Mouse (Mus musculus) mature B cell (primary cell): ENCODE data around the gene Hist2h2ac.
"Not testable (repeated sequence)": the region's sequence is repeated elsewhere in the genome, so short reads cannot be mapped to it uniquely, and the experiment has no call there.

Experiments
- in situ Hi-C: fragments of 300-500 bp; cut with MboI; formaldehyde crosslinking; loops from 2 replicates; pipeline ENCODE4 v1.14.3; 2019

The Hist2h2ac gene

DNA sequence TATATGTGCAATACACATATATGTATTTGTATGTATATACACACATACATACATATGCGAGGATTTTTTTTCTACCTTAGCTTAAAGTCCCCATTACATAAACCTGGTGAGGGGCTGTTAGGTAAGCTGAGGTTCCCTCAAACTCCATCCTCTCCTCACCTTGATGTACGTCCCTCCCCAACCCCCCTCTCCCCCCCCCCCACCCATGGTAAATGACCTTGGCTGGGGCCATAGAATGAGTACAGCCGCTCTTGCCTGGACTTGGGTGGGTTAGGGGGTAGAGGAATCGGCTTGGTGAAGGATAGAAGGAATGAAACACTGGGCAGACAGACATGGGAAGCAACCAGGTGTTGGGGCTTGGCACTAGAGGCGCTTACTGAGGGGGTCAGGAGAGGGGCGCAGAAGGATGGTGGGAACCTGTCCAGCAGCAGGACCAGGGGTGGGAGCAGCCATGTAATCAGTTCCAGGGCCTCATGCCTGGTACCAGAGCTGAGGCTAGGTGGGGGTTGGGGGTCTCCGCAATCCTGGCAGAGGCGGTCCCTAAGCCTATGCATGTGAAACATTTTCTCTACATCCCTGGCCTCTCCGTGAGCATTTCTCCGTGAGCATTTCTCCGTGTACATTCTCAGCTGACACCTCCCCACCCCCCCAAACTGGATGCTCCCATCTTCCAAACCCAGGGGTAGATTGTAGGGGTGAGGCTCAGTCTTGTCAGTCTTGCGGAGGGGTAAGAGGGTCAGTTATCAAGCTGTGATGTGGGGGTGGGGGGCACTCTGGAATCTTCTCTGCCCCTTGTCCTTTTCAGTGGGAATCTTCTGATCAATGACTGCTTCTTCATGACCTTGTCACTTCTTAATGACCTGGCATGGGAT, 38.9 kb downstream of the Hist2h2ac start:
- in situ Hi-C loops, result no loop called here

DNA sequence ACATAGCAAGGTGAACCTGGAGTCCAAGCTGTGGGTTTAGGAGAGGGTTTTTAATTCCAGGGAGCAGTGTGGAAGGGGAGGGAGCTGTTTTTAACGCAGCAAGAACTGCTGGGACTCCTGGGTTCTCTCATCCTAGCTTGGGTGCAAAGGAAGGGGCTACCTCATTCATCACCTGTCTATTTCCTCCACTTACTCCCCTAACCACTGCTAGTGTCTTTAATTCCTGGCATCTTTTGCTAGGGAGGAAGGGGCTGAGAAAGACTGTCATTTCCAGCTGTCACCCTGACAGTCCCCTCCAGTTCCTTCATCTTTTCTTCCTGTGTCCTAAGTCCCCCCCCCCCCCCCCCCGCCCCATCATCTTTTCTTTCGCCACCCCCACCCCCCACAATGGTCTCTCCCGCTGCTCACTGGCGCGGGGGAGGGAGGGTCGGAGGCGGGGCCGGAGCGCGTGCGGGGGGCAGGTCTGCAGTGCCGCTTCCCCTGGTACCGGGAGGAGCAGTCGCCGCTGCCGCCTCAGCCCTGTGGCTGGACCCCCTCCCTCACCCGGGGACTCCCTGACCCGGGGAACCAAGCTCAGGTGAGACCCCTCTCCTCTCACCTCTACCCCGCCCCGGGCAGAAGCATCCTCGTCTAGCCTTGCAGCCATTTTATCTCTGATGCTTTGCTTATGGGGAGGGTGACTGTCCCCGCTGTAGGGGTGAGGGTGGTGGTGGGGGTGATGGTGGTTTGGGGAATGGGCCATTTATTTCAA, 39.8 kb downstream of the Hist2h2ac start, which contains the start of gene Sv2a:
Gene Sv2a (plus strand): TSS at position 425 of the 751 bp plus-strand sequence.
- in situ Hi-C loops, result no loop called here

DNA sequence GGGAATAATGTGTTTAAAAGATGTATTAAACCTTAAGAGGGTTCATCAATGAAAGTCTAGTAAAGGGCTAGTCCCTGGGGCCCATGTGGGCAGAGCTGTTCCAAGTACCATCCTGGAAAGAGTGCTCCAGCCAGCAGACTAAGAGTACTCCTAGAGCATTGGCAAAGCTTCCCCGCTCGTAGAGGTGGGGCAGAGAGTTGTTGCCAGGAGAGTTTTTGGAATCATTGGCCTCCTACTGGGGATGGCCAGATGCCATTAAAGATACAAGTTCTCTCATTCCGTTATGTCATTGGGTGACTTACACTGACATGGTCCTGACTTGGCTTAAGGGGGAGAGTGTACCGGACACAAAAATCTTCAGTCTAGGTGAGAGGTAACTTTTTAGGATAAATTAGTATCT, 41.1 kb downstream of the Hist2h2ac start:
- in situ Hi-C loops, result no loop called here

DNA sequence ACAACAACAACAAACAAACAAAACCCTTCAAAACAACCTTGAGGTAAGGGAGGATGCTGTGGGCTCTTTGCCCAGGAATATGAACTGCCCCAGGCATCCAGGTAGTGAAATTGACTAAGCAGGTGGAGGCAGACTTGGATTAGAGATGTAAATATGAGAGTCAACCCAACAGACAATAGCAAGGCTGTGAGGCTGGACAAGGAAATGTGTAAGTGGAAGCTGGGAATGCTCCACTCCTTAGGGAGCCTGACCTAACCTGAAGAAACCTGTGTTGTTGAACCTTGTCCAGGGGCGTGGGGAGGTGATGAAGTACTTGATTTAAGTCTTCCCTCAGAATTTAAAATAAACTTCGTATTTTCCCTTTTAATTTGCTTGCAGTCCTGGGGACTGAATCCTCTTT, 41.8 kb downstream of the Hist2h2ac start:
- in situ Hi-C loops, result no loop called here

DNA sequence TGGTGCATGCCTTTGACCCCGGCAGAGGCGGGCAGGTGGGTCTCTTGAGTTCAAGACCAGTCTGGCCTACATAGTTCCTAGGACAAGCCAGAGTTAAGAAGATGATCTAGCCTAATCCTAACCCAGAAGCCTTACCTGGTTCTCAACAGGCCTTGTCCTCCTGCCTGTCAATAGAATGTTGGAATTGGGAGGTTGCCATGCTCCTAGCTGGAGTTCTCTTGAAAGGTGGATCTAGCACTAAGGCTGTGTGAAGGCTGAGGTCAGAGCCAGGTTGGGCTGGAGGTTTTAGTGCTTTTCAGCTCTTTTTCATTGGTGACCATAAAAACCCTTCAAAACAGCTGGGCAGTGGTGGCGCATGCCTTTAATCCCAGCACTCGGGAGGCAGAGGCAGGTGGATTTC, 42.3 kb downstream of the Hist2h2ac start:
- in situ Hi-C loops, result no loop called here

DNA sequence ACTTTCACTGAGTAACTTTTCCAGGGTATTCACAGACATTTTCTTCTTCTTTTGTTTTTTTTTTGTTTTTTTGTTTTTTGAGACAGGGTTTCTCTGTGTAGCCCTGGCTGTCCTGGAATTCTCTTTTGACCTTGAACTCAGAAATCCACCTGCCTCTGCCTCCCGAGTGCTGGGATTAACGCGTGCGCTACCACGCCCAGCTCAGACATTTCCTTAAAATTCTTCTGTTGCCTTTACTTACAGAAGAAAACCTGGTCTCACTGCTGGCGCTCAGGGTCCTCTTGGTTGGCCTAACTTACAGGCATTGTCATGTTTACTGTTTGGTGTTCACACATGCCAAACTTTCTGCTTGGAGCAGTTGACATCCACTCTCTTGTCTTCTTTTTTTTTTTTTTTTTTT, 45.4 kb downstream of the Hist2h2ac start:
- in situ Hi-C loops, result no loop called here

DNA sequence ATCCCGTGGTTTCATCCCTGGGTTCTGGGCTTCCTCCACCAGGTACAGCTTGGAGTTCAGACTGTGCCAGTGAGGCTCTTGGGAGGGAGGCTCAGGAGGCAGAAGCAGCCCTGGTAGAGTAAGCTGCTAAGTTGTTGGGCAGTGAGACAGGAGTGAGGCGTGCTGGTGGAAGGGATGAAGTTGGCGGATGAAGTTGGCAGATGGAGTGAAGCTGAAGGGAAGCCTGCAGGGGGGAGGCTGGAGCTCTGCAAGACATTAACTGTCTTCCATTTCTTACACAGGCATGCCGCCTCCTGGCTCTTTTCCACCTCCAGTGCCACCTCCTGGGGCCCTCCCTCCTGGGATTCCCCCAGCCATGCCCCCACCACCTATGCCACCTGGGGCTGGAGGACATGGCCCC, 46.6 kb downstream of the Hist2h2ac start:
- in situ Hi-C loops, result not testable (repeated sequence)

DNA sequence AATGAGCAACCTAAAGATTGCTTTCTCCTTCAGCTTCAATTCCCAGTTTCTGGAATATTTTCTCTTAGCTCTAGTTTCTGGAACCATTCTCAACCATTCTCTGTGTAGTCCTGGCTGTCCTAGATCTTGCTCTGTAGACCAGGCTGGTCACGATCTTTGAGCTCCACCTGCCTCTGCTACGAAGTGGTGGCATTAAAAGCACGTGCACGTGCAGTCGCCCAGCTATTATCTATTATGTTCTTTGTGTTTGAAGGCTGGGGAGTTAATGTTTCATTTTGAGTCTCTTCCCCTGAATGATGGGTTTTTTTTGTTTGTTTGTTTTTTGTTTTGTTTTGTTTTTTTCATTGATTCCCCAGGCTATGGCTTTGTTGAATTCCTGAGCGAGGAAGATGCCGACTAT, 47.5 kb downstream of the Hist2h2ac start:
- in situ Hi-C loops, result no loop called here

DNA sequence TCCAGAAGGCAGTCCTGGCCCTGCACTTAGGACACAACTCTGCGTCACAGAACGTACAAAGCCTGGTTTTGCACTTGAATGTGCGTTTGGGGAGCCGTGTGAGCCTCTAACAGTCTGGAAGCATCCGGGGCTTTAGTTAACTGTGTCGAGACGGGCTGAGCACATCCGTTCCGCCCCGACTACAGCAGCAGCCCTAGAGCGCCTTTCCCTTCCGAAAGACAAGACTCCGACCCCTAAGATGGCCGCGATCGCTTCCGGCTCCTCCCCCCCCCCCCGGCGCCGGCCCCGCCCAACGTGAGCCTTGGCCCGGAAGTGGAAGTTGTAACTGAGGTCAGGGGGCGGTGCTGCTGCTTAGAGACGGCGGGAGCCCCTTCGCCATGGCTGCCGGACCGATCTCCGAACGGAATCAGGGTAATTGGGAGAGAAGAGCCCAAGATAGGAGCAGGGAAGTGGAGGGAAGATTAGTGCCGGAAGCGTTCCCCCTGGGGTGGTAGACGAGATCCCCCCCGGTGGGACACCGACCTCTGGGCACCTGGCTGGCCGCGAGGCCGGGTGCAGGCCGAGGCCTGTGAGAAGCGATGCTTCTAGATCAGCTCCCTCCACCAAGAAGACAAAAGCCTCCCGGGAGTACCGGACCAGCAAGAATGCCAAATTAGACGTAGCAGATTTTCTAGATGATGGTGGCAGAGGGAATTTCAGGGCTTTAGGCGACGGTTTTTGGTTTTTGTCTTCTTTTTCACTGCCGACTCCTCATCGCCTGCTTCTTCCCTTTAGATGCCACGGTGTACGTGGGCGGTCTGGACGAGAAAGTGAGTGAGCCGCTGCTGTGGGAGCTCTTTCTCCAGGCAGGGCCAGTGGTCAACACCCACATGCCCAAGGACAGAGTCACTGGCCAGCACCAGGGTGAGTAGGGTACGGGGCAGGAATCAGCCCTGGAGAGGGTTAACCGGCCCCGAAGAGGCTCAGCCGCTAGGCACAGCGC, 48.2 kb downstream of the Hist2h2ac start, which contains the start of gene Sf3b4:
Gene Sf3b4 (plus strand): TSS at position 136 of the 982 bp plus-strand sequence.
- in situ Hi-C loops, result no loop called here

DNA sequence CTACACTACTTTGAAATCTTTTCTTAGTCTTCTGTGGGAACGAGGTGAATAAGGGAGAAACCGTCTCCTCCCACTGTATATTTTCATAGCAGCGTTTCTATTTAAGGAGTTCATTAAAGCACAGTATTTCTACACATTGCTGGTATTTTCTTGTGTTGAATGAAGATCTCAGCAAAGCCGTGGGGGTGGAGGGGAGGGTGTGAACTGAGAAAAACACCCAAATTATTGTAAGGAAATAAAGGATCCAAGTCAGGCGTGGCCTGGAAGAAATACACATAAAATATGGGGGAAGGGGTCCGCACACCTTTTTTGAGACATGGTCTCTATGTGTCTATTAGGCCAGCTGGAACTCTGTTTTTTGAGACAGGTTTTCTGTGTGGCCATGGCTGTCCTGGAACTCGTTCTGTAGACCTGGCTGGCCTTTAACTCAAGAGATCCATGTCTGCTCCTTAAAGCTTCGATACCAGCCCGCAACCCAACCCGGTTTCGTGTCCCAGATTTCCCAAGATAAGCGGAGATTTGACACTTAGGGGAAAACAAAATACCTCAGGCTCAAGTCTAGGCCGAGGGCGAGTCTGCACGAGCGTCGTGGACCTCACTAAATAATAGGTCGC, 49.0 kb downstream of the Hist2h2ac start:
- in situ Hi-C loops, result no loop called here

DNA sequence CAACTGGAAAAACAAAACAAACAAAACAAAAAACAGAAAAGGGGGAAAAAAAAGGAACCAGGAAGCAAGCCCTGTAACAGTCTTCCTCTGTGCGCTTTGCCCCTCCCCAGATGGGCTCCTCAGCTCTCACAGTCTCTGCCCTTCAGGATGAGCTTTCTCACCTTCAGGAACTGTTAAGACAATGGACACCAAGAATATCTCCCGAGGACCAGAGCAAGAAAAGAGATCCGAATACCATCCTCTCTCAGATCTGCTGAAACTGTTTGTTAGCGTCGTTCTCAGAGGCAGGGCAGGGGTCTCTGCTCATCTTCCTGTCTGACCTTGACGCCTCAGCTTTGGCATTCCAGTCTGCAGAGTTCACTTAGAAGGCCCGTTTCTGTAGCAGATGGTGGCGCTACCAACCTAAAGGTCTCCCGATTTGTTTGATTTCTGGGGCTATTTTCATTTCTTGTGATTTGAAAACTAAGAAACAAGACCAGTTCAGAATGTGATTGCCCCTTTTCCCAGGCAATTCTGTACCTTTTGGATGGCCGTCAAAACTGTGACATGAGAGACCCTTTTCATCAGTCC, 49.6 kb downstream of the Hist2h2ac start:
- in situ Hi-C loops, result no loop called here
